Mouse (Mus musculus) lung, postnatal 10 days (tissue): ENCODE measurements around the gene Nbl1.

Experiments
- DNase-seq: peaks from one replicate; pipeline ENCODE4 v3.0.0; 2021

The Nbl1 gene

GRCm38 (mm10) chr4:139096201-139096600, 3.4 kb upstream of the Nbl1 start:
- peak; percentile 43 for DNase-seq

- peak; percentile 25 for DNase-seq
Measured at GRCm38 (mm10) chr4:139095406-139095805, 2.6 kb upstream of the Nbl1 start.

GRCm38 (mm10) chr4:139093196-139093530, 370 bp upstream of the Nbl1 start:
- DNase-seq, result no peak

- DNase-seq, result peak; percentile 48
Measured at GRCm38 (mm10) chr4:139091478-139092355, 1.1 kb downstream of the Nbl1 start.

- no peak for DNase-seq
Measured at GRCm38 (mm10) chr4:139091066-139091465, 1.7 kb downstream of the Nbl1 start.

- peak; percentile 30 for DNase-seq
Measured at GRCm38 (mm10) chr4:139090303-139090940, 2.4 kb downstream of the Nbl1 start.

GRCm38 (mm10) chr4:139088982-139089671, 3.7 kb downstream of the Nbl1 start:
- DNase-seq, result no peak

GRCm38 (mm10) chr4:139086984-139087383, 5.8 kb downstream of the Nbl1 start:
- DNase-seq, result no peak

GRCm38 (mm10) chr4:139086037-139086436, 6.8 kb downstream of the Nbl1 start:
- DNase-seq, result peak; percentile 92

- DNase-seq, result no peak
Measured at GRCm38 (mm10) chr4:139085337-139085736, 7.5 kb downstream of the Nbl1 start.

GRCm38 (mm10) chr4:139082790-139083564, 9.8 kb downstream of the Nbl1 start:
- DNase-seq, result peak; percentile 35

GRCm38 (mm10) chr4:139081270-139081931, 11.4 kb downstream of the Nbl1 start:
- no peak for DNase-seq

- no peak for DNase-seq
Measured at GRCm38 (mm10) chr4:139080259-139080658, 12.5 kb downstream of the Nbl1 start.

GRCm38 (mm10) chr4:139079439-139079838, 13.4 kb downstream of the Nbl1 start:
- DNase-seq, result no peak

- DNase-seq, result peak; percentile 33
Measured at GRCm38 (mm10) chr4:139078726-139079125, 14.1 kb downstream of the Nbl1 start.

GRCm38 (mm10) chr4:139078313-139078712, 14.5 kb downstream of the Nbl1 start:
- peak; percentile 59 for DNase-seq

- DNase-seq, result no peak
Measured at GRCm38 (mm10) chr4:139075915-139076314, 16.9 kb downstream of the Nbl1 start.

GRCm38 (mm10) chr4:139075041-139075711, 17.6 kb downstream of the Nbl1 start, which contains the start of gene Htr6:
Htr6 (minus strand) TSS chr4:139075570.
- no peak for DNase-seq

- DNase-seq, result no peak
Measured at GRCm38 (mm10) chr4:139074060-139074459, 18.7 kb downstream of the Nbl1 start.

- DNase-seq, result no peak
Measured at GRCm38 (mm10) chr4:139068287-139068686, 24.5 kb downstream of the Nbl1 start.

- no peak for DNase-seq
Measured at GRCm38 (mm10) chr4:139064831-139065230, 28.0 kb downstream of the Nbl1 start.

- DNase-seq, result peak; percentile 71
Measured at GRCm38 (mm10) chr4:139059569-139059968, 33.2 kb downstream of the Nbl1 start.
